Mouse (Mus musculus): Measurements from ENCODE around the gene Vps37b. TPM values are rescaled to one million over a fixed set of nuclear protein-coding genes. Genes with fewer than 3 reads are reported as not detected.

Gene Vps37b
- polyA plus RNA-seq, 1 experiment from 2014 or later = 28.8 TPM

DNA sequence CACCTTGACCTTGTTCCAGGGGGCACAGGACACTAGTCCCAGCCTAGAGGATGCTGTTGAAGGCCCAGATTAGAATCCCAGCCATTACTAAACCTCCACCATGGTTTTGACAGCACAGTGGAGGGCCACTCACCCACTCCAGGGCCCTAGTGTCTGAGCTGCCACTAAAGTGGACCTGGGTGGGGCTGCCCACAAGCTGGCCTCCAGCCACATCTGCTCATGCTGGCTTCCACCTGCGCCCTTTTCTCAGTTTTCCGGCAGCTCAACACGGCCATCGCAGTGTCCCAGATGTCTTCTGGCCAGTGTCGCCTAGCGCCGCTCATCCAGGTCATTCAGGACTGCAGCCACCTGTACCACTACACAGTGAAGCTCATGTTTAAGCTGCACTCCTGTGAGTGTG is 37.6 kb downstream of the Vps37b start:
- Histone ChIP-seq H3K4me1 (replicated peaks) (peaks cover 17% of the 10 kb centered on the region), H3K27ac (no peak overlapping the region), H3K9ac (no peak overlapping the region), H3K27me3 (replicated peaks) (no peaks in the 10 kb centered on the region), H3K4me3 (replicated peaks) (no peak overlapping the region), H3K9me3 (no peaks in the 10 kb centered on the region), H3K4me2 (replicated peaks) (no peak overlapping the region), H3K36me3 (peaks cover 7% of the 10 kb centered on the region; the same call in 1 of the 2 replicates)
- ATAC-seq = no peak
- WGBS = 95% methylated on average over 7 of the region's 7 CpGs

DNA sequence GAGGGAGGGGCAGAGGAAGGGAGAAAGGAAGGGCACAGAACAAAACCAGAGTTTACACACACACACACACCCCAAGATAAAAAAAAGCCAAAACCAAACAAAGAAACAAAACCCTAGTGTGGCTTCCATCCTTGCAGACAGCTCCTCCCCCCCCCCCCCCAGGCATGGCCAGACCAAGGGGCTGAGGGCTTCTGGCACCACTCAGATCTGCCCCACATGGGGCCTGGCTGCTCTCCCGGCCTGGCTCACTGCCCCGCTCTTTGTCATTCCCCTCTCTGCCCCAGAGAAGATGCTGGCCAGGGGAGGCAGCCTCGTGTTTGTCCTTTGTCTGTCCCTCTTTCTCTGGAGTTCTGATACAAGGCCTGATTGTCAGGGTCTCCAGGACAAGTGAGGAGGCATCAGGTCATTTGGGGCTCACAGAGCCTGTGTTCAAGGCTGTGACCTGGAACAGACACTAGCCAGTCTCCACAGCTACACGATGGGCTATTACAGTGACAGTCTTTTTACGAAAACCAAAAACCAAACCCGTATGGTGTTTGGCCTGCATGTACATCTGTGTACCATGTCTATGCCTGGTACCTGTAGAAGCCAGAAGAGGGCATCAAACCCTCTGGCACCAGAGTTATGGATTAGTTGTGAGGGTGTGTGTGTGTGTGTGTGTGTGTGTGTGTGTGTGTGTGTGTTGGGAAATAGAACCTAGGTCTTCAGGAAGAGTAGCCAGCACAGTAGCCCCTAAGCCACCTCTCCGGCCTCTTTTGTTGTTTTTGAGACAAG is 38.6 kb downstream of the Vps37b start:
- H3K4me1 ChIP-seq (replicated peaks) = peaks cover 20% of the 10 kb centered on the region
- H3K27me3 ChIP-seq (replicated peaks) = no peaks in the 10 kb centered on the region
- H3K36me3 ChIP-seq = peaks cover 7% of the 10 kb centered on the region; the same call in 1 of the 2 replicates
- H3K4me2 ChIP-seq (replicated peaks) = no peak overlapping the region
- no peaks in the 10 kb centered on the region for H3K9me3 ChIP-seq
- no peak overlapping the region for H3K4me3 ChIP-seq (replicated peaks)
- WGBS = 59% methylated on average over 7 of the region's 7 CpGs
- no peak overlapping the region for H3K9ac ChIP-seq
- 0 out of 2 replicates have a peak overlapping the region, but pooled peaks have one; percentile 13 for H3K27ac ChIP-seq
- 0 out of 2 replicates have a peak, but pooled peaks have one; percentile 14 for ATAC-seq

DNA sequence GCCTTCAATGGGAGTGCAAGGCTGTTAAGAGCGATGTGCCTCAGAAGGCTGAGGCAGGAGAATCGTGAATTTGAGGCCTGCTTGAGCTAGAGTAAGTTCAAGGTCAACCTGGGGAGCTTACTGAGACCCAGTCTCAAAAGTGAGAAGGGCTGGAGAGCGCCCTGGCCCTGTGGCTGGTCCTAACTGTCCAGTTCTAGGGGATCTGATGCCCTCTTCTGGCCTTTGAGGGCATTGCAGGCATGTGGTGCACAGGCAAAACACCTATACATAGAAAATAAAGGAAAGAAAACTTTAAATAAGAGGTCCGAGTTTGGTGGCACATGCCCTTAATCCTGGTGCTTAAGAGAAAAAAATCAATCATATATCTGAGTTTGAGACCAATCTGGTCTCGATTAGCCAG is 39.3 kb downstream of the Vps37b start:
- Histone ChIP-seq H3K4me1 (replicated peaks) (peaks cover 23% of the 10 kb centered on the region), H3K4me3 (replicated peaks) (no peak overlapping the region), H3K27ac (no peak overlapping the region), H3K27me3 (replicated peaks) (no peaks in the 10 kb centered on the region), H3K9ac (no peak overlapping the region), H3K9me3 (no peaks in the 10 kb centered on the region), H3K36me3 (peaks cover 7% of the 10 kb centered on the region; the same call in 1 of the 2 replicates), H3K4me2 (replicated peaks) (no peak overlapping the region)
- WGBS = 36% methylated on average over 5 of the region's 5 CpGs
- 0 out of 2 replicates have a peak, but pooled peaks have one; percentile 23 for ATAC-seq

DNA sequence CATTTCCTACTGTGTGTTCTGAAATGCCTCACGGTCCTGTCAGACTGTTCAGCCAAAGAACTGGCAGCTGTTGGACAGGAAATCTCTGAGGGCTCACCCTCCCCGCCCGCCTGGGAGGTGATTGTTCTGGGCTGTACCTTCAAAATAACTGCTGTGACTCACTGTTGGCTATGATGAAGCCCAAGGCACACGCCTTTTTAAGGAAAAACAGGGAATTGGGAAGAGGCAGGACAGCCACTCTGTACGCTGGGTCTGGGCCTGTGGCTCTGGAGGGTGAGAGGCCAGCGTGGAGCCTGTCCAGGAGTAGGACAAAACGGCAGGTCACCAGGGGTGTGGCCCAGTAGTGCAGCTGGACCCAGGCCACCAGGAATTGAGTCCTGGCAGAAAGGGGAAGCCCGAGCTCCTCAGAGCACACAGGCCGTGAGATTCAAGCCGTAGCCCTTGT is 39.9 kb downstream of the Vps37b start:
- H3K27me3 ChIP-seq (replicated peaks) = no peaks in the 10 kb centered on the region
- H3K36me3 ChIP-seq = peaks cover 6% of the 10 kb centered on the region; the same call in 1 of the 2 replicates
- WGBS = 62% methylated on average over 10 of the region's 10 CpGs
- no peak overlapping the region for H3K4me2 ChIP-seq (replicated peaks)
- no peak overlapping the region for H3K4me3 ChIP-seq (replicated peaks)
- H3K4me1 ChIP-seq (replicated peaks) = peaks cover 29% of the 10 kb centered on the region
- H3K27ac ChIP-seq = peak overlapping the region; percentile 51
- H3K9ac ChIP-seq = no peak overlapping the region
- H3K9me3 ChIP-seq = no peaks in the 10 kb centered on the region
- ATAC-seq = no peak

DNA sequence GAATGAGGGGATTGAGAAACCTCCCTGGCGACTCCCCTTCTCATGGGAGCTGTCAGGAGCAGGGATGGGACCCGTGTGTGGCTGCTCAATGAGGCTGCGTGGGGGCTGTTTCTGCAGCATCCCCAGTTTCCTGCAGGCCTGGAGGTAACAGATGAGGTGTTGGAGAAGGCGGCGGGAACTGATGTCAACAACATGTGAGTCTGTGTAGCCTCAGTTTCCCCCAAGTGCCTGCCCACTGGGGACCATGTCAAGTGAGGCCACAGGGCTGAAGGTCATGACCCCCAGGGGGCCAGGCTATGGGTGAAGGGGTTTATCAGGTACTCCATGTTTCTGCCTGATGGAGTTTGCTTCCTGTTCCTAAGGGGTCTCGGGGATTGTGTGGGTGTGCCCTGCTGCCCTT is 40.7 kb downstream of the Vps37b start:
- ATAC-seq = no peak
- no peaks in the 10 kb centered on the region for H3K9me3 ChIP-seq
- no peak overlapping the region for H3K9ac ChIP-seq
- no peak overlapping the region for H3K4me2 ChIP-seq (replicated peaks)
- 0 out of 2 replicates have a peak overlapping the region, but pooled peaks have one; percentile 51 for H3K27ac ChIP-seq
- 89% methylated on average over 6 of the region's 6 CpGs for WGBS
- H3K27me3 ChIP-seq (replicated peaks) = no peaks in the 10 kb centered on the region
- H3K4me3 ChIP-seq (replicated peaks) = no peak overlapping the region
- peaks cover 3% of the 10 kb centered on the region; the same call in 1 of the 2 replicates for H3K36me3 ChIP-seq
- H3K4me1 ChIP-seq (replicated peaks) = peaks cover 36% of the 10 kb centered on the region

DNA sequence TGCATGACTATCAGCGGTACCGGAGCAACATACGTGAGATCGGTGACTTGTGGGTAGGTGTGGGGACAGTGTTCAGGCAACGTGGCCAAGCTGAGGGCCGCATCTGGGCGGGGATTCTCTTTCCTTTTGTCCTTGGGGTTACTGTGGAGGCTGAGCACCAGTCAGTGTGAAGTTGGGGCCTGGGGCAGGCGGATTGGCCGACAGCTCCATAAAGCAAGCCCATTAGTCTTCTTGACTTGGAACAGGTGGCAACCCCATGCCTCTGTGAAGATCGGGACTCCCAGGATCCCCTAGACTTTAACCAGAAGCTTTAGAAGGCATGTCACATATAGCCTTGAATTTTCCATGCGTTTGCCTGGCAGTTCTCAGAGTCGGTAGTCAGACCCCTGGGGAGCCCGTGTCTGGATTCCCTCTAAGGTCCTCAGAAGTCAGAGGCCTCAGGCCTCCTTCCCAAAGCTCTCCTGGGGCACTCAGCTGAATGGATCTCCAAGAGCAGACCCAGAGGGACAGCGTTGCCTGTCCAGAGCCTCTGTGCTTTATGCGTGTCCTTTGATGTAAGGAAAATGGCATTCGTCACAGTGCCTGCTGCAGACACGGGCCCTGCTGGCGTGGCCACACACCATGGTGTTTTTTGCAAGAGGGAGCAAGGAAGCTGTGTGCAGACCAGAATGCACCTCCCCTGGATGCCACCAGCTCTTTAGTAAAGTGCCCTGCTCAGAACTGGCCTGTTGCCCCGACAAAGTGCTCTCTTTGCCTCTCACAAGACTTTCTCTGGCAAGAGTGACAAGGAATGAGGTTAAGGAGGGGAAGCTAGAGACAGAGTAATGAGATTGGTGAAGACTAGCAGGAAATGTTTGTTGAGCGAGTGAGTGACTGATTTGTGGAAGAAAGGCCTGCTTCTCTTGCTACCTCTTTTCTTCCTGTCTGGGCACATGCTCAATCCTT is 41.9 kb downstream of the Vps37b start:
- H3K4me3 ChIP-seq (replicated peaks) = no peak overlapping the region
- 66% methylated on average over 20 of the region's 20 CpGs for WGBS
- peaks cover 36% of the 10 kb centered on the region for H3K4me1 ChIP-seq (replicated peaks)
- H3K27me3 ChIP-seq (replicated peaks) = no peaks in the 10 kb centered on the region
- H3K9me3 ChIP-seq = no peaks in the 10 kb centered on the region
- no peak overlapping the region for H3K27ac ChIP-seq
- ATAC-seq = no peak
- H3K9ac ChIP-seq = no peak overlapping the region
- no peak overlapping the region for H3K4me2 ChIP-seq (replicated peaks)
- no peaks in the 10 kb centered on the region for H3K36me3 ChIP-seq

DNA sequence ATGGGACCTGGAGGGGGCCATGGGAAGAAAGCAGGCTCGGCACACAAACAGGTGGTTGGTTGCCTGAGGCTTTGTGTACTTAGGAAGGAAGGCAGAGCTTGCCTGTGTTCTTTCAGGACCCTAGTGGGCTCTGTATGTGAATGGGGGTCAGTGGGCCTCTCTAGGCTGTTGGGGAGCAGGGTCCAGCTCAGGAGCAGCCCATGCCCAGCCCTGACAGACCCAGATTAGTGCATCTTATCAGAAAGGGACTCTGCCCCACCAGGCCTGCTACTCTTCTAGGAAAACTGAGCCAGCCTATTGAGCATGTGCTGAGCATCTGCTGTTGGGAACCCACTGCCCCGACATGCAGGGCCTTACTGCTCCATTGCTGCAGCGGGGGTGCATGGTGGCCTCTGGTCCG is 44.6 kb downstream of the Vps37b start:
- no peaks in the 10 kb centered on the region for H3K9me3 ChIP-seq
- no peaks in the 10 kb centered on the region for H3K27me3 ChIP-seq (replicated peaks)
- peaks cover 36% of the 10 kb centered on the region for H3K4me1 ChIP-seq (replicated peaks)
- no peak overlapping the region for H3K4me3 ChIP-seq (replicated peaks)
- H3K4me2 ChIP-seq (replicated peaks) = peak overlapping the region; percentile 24
- peak overlapping the region; percentile 84 for H3K27ac ChIP-seq
- ATAC-seq = peak; percentile 73
- 60% methylated on average over 4 of the region's 4 CpGs for WGBS
- no peak overlapping the region for H3K9ac ChIP-seq
- no peaks in the 10 kb centered on the region for H3K36me3 ChIP-seq

DNA sequence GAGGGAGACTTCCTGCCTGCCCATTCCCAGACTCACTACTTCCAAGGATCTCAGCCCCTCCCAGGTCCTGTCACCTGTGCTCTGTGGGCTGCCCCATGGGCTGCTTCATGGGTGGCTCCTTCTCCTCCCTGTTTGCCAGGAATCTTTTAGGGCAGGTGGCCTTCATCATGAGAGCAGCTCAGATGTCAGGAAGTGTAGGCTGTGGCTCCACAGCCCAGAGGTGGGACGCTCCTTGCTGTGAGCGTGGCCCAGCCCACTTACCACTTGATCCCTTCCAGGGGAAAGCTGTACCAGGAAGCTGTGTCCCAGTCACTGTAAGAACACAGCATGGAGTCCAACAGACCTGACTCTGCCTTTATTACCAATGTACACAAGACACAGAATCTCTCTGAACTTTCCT is 45.1 kb downstream of the Vps37b start:
- Histone ChIP-seq H3K27ac (peak overlapping the region; percentile 84), H3K4me2 (replicated peaks) (peak overlapping the region; percentile 24; the same call in 1 of the 2 replicates), H3K9me3 (no peaks in the 10 kb centered on the region), H3K36me3 (no peaks in the 10 kb centered on the region), H3K4me3 (replicated peaks) (no peak overlapping the region), H3K9ac (0 out of 2 replicates have a peak overlapping the region, but pooled peaks have one; percentile 10), H3K27me3 (replicated peaks) (no peaks in the 10 kb centered on the region), H3K4me1 (replicated peaks) (peaks cover 30% of the 10 kb centered on the region)
- WGBS = 31% methylated on average over 2 of the region's 2 CpGs
- ATAC-seq = peak; percentile 88

DNA sequence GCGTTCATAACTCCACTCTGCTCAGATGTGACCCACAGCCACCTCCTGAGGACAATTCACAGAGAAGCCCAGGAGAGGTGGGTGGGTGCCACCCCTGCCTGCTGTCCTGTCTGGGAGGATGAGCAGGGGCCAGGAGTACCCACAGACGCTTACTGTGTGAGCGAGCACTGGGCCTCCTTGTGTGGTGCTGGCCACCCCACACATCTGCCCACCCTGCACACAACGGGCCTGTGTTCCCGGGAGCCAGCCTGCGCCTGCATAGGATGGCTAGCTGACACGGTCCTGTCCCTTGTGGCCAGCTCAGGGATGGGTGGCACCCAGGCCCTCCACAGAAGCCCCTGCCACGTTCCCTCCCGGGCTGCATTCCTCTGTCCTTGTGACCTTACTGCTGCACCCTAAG is 46.6 kb downstream of the Vps37b start:
- Histone ChIP-seq H3K4me2 (replicated peaks) (no peak overlapping the region), H3K27me3 (replicated peaks) (no peaks in the 10 kb centered on the region), H3K36me3 (no peaks in the 10 kb centered on the region), H3K9me3 (no peaks in the 10 kb centered on the region), H3K9ac (no peak overlapping the region), H3K4me1 (replicated peaks) (peaks cover 24% of the 10 kb centered on the region), H3K4me3 (replicated peaks) (no peak overlapping the region), H3K27ac (no peak overlapping the region)
- no peak for ATAC-seq
- 70% methylated on average over 9 of the region's 9 CpGs for WGBS

DNA sequence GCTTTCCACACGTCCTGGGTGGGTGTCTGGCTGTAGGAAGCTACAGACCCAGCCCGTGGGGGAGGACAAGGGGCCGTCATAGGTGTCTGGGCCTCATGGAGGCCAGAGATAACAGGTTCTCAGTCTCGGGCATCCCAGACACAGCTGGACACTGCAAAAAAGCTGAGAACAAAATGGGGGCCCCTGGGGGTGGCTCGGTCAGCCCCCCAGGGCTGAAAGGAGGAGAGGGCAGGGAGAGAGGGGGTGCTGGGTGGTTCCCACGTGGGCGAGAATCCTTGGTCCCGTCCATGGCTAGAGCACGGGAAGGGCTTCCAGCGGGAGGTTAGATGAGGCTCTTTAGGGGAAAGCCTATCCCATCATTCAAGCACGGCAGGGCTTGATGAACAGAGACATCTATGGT is 49.2 kb downstream of the Vps37b start:
- no peak overlapping the region for H3K9ac ChIP-seq
- H3K9me3 ChIP-seq = no peaks in the 10 kb centered on the region
- ATAC-seq = no peak
- no peaks in the 10 kb centered on the region for H3K36me3 ChIP-seq
- H3K4me1 ChIP-seq (replicated peaks) = peaks cover 30% of the 10 kb centered on the region
- no peak overlapping the region for H3K27ac ChIP-seq
- WGBS = 65% methylated on average over 11 of the region's 11 CpGs
- H3K4me3 ChIP-seq (replicated peaks) = no peak overlapping the region
- no peaks in the 10 kb centered on the region for H3K27me3 ChIP-seq (replicated peaks)
- H3K4me2 ChIP-seq (replicated peaks) = no peak overlapping the region

DNA sequence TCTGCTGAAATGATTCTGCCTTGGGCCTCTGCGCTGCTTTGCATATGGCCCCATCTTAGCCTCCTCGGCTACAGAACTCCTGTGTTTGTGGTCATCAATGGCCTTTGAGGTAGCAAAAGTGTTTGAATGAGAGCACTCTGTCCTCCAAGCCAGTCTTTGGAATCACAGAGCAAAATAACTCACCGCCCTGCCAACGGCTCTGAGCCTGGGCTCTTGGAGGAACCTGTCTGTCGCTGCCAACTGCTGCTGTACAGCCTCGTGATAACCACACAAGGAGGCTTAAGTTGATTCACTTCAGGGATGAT is 50.9 kb downstream of the Vps37b start:
- H3K27ac ChIP-seq = no peak overlapping the region

DNA sequence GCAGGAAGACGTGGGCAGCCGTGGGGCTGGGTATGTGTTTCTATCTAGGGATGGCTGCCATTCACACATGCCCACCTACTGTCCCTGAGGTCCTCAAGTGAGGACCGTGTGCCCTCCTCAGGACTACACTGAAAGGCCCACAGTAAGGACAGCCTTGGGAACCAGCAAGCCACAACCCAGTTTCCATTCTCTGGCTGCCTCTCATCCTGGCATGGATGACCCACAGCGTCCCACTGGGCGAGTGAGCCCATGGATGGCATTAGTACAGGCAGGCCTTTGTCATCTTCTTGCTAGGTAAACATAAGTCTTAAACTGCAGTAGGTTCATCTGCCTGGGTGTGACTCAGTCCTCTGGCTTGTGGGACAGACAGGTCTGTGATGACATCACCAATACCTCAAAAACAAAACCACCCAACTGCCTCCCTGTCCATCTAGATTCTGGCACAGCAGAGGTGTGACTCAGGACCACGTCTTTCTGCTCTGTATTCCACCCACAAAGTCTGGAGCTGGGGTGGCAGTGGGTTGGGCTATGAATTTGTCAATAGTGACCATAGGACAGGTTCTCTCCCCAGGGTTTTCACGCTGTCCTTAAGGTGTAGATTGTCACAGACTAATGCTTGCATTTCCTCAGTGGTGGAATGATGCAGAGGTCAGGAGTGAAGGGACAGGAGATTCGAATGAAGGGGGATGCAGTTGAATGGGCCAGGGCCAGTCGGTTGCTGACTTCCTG is 51.4 kb downstream of the Vps37b start:
- Histone ChIP-seq H3K4me3 (replicated peaks) (no peak overlapping the region), H3K9me3 (no peaks in the 10 kb centered on the region), H3K27me3 (replicated peaks) (no peaks in the 10 kb centered on the region), H3K9ac (no peak overlapping the region), H3K4me2 (replicated peaks) (no peak overlapping the region), H3K27ac (no peak overlapping the region), H3K36me3 (no peaks in the 10 kb centered on the region), H3K4me1 (replicated peaks) (peaks cover 25% of the 10 kb centered on the region)
- no peak for ATAC-seq
- 76% methylated on average over 9 of the region's 9 CpGs for WGBS

More for the DNA sequence above, 50.9 kb downstream of the Vps37b start:
- no peak overlapping the region for H3K4me3 ChIP-seq (replicated peaks)
- H3K9ac ChIP-seq = no peak overlapping the region
- H3K4me2 ChIP-seq (replicated peaks) = no peak overlapping the region
- H3K9me3 ChIP-seq = no peaks in the 10 kb centered on the region
- 70% methylated on average over 6 of the region's 6 CpGs for WGBS
- no peaks in the 10 kb centered on the region for H3K36me3 ChIP-seq
- ATAC-seq = no peak
- peaks cover 25% of the 10 kb centered on the region for H3K4me1 ChIP-seq (replicated peaks)
- H3K27me3 ChIP-seq (replicated peaks) = no peaks in the 10 kb centered on the region
